Mouse (Mus musculus) gastrocnemius, adult 2 months (tissue): ENCODE results near the gene Tbk1. TPM values are rescaled to one million over a fixed set of nuclear protein-coding genes. Genes with fewer than 3 reads are reported as not detected.

Source experiments
- DNase-seq: peaks from one replicate; pipeline ENCODE4 v3.0.0; 2022
- H3K27ac ChIP-seq: fragments of 200-600 bp; 2 replicates; pipeline ENCODE4 v1.8.1; 2022; ENCODE audit warnings: mild to moderate bottlenecking
- H3K4me3 ChIP-seq: fragments of 200-600 bp; 2 replicates; pipeline ENCODE4 v1.8.1; 2022; ENCODE audit warnings: mild to moderate bottlenecking, moderate library complexity
- CTCF ChIP-seq: fragments of 200-600 bp; IDR thresholded peaks from 2 replicates; pipeline ENCODE4 v1.8.1; 2022; ENCODE audit warnings: antibody characterized with exemption, mild to moderate bottlenecking, moderate library complexity
- intact Hi-C: fragments of 180-260 bp; cut with DNase I; formaldehyde crosslinking; loops from one replicate; pipeline ENCODE4 v1.15.1; 2025
- long read RNA-seq, 2 experiments: library from polyadenylated mRNA; stranded (forward); transcript quantifications; one replicate each; pipeline ENCODE4 v2.0.0; 2021
- total RNA-seq, 2 experiments: library from RNA; stranded (reverse); gene quantifications; 2 replicates each; pipeline ENCODE4 v1.2.3; 2021

The Tbk1 gene
- 10 to 100 TPM; 11.5 to 12.0 TPM for total RNA-seq
- long read RNA-seq, experiment 1, transcript Tbk1-201 (21 exons, 3,024 nt), result major isoform, 15 of 17 reads
- long read RNA-seq, experiment 1, partial matches to known transcripts, result 2 of 17 reads
- long read RNA-seq, experiment 1, other reads (novel, unspliced or antisense), result 0 of 17 reads
- long read RNA-seq, experiment 2, transcript Tbk1-201 (21 exons, 3,024 nt), result major isoform, 12 of 13 reads
- long read RNA-seq, experiment 2, partial matches to known transcripts, result 1 of 13 reads
- long read RNA-seq, experiment 2, other reads (novel, unspliced or antisense), result 0 of 13 reads

DNA sequence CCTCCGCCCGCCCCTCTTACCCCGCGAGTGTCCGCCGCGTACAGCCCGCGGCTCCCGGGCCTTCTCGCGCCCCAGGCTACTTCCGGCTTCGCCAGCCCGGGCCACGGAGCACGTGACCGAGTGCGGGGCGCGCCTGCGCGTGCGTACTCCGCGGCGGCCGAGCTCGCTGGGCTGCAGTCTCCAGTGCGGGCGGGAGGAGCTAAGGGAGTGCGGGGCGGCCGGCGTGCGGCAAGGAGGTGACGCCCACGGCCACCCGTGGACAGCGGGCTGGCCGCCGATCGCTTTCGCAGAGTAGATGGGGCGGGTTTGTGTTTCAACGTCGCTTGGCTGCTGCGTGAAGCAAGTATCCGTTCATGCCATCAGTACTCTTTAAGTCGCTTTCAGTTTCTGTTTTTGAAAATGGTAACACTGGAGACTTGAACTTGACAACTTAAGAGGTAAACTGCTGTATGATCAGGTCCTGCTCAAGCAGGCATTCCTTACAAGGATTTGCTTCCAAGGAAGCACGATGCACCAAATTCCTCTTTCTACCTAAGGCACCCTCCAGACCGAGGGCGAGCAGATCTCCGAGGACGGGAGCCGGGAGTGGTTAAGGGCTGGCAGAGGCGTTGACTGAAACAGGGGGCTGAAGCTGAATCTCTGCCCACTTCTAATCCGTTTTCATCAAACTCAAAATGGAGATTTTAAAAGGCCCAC lies at the start of gene Tbk1:
Gene Tbk1, minus strand, starts transcription at position 113 of the 696 bp plus-strand sequence.
- DNase-seq, result peak; percentile 97
- intact Hi-C loops, result loop anchor here (5.0 kb wide), 1 partner anchor 40 kb away; the partner anchor contains the start of gene Xpot
- Histone ChIP-seq H3K27ac (peak within 1 kb of the TSS; percentile 91), H3K4me3 (peak within 1 kb of the TSS; percentile 78)
- TF ChIP-seq CTCF, result no peak

DNA sequence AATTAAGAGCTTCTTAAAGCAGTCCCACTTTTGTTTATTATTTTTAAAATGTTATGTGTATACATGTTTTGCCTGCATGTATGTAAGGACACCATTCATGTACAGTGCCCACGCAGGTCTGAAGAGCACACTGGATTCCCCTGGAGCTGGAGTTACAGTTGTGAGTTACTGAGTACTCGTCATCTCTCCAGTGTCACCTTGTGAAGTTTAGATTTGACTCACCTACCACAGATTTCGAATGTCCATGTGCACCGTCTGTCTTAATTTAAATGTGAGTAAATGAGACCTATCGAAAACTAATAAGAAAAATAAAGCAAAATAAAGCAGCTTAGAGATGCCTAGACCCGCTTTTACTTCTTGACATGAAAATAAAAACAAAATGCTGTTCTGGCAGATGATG lies 49.7 kb upstream of the Tbk1 start:
- TF ChIP-seq CTCF, result no peak
- no peak overlapping the region for H3K4me3 ChIP-seq
- DNase-seq, result no peak
- intact Hi-C loops, result no loop called here
- no peak overlapping the region for H3K27ac ChIP-seq

DNA sequence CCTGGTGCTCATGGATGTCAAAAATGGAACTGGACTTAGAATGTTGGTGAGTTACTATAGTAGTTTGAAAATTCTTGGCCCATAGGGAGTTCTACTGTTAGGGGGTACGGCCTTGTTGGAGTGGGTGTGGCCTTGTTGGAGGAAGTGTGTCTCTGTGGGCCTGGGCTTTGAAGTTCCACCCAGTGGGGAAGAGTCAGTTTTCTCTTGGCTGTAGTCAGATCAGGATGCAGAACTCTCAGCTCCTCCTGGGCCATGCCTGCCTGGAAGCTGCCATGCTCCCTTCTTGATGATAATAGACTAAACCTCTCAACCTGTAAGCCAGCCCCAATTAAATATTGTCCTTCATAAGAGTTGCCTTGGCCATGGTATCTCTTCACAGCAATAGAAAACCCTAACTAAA lies 47.6 kb upstream of the Tbk1 start:
- no peak for TF ChIP-seq CTCF
- DNase-seq, result no peak
- no peak overlapping the region for H3K4me3 ChIP-seq
- no peak overlapping the region for H3K27ac ChIP-seq
- intact Hi-C loops, result no loop called here

DNA sequence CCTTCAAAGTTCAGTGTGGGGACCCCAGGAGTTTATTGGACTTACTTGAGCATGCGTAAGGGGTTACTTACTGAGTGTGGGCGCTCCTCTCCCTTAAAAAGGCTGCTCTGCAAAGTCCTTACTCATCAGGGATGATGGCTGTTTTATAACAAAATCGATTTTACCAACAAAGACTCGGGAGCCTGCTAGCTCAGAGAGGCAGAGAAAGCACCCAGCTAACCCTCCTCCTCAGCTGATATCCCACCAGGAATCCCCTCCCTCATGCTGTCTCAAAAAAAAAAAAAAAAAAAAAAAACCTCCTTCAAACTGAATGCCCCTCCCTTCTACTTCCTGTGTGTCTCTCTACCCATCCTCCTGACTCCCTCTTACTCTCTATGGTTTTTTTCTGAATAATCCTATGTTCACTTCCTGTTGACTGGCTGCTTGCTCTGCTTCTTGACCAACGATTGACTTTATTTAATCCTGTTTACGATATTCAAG lies 42.0 kb upstream of the Tbk1 start:
- TF ChIP-seq CTCF, result no peak
- intact Hi-C loops, result loop anchor here (5.0 kb wide), 1 partner anchor 41 kb away; the partner anchor contains the start of gene Tbk1
- DNase-seq, result no peak
- no peak overlapping the region for H3K4me3 ChIP-seq
- no peak overlapping the region for H3K27ac ChIP-seq

DNA sequence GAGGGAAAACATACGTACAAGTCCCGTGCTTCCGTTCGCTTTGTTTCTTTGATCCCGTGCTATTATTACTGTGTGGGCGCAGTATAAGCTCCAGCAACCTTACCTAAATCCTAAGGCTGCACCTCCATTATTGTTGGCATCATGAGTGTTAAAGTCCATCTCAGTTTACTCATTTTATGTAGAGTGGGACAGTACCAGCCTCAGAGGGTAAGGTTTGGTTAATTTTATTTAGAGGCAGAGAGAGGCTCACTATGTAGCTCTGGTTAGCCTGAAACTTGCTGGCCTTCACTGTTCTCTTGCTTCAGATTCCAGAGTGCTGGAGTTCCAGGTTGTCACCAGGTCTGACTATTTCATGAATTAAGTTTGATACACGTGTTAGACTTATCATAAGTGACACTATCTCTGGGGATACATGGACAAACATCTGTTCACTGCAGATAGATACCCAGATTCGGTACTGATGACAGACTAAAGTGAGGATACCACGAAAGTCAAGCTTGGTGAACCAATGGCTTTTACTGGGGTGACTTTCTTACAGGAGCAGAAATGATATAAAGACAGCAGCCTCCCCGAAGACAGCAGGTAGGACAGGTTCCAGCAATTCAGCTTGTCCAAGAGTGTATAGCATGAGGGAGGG lies 40.7 kb upstream of the Tbk1 start:
- intact Hi-C loops, result loop anchor here (5.0 kb wide), 1 partner anchor 40 kb away; the partner anchor contains the start of gene Tbk1
- H3K4me3 ChIP-seq, result peak overlapping the region; percentile 93
- TF ChIP-seq CTCF, result no peak
- no peak for DNase-seq
- peak overlapping the region; percentile 98; the same call in 1 of the 2 replicates for H3K27ac ChIP-seq

DNA sequence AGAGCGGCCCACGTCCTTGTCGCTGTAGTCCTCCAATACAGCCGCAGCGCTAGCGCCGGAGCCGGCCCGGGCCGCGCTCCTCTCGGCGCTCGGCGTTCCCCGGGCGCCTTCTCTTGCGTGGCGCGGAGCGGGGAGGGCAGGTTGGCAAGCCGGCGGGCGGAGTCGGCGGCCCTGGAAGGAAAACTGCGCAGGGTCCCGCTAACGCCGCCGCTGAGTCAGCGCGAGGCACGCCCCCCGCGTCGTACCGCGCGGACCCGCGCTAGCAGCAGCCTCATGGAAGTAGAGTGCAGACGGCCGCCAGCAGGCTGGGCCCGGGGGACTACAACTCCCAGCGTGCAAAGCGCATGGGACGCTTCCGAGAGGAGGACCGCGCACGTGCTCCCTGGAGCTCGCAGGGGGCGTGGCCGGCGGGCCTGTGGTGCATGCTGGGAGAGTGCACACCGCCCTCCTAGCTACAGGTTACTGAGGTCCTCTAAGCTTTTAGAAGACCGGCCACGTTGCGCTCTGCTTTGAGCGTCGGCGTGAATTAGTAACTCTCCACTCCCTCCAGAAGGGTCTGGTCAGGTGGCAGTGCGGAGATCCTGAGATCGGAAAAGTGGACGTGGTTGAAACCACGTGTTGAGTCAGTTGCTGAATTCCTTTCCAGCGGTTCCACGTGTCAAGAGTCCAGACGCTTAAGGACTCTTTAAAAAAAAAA lies 39.7 kb upstream of the Tbk1 start, which contains the start of gene Xpot:
Gene Xpot, minus strand, starts transcription at position 147 of the 697 bp plus-strand sequence.
- peak; percentile 99 for DNase-seq
- Histone ChIP-seq H3K4me3 (peak within 1 kb of the TSS; percentile 93), H3K27ac (peak within 1 kb of the TSS; percentile 98)
- peak; percentile 29 for TF ChIP-seq CTCF
- intact Hi-C loops, result loop anchor here (5.0 kb wide), 1 partner anchor 39 kb away; the partner anchor contains the start of gene Tbk1

GRCm38 (mm10) chr10:121625407-121626185 lies 39.0 kb upstream of the Tbk1 start:
- intact Hi-C loops, result loop anchor here (5.0 kb wide), 1 partner anchor 38 kb away; the partner anchor contains the start of gene Tbk1
- DNase-seq, result no peak
- Histone ChIP-seq H3K27ac (peak overlapping the region; percentile 98), H3K4me3 (peak overlapping the region; percentile 93)
- no peak for TF ChIP-seq CTCF

DNA sequence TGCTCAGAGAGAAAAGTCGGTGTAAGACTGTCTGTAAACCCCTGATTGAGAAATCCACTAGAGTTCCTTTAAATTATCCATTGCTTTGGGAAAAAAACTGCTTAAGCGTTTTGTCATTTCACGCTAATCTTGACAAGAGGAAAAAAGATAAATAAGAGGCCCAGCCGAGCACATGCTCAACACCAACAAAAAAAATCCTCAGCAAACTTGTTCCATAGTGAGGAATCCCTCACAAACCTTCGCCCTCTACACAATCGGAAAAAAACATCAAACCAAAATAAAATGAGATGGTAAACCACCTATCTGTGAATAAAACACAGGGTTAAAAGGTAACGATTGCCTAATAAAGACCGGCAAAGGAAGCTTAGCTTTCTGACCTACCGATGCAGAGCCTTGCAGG lies 38.4 kb upstream of the Tbk1 start:
- Histone ChIP-seq H3K4me3 (peak overlapping the region; percentile 93), H3K27ac (peak overlapping the region; percentile 98)
- no peak for DNase-seq
- intact Hi-C loops, result loop anchor here (5.0 kb wide), 1 partner anchor 38 kb away; the partner anchor contains the start of gene Tbk1
- TF ChIP-seq CTCF, result no peak

GRCm38 (mm10) chr10:121623670-121624069 lies 37.1 kb upstream of the Tbk1 start:
- intact Hi-C loops, result no loop called here
- H3K4me3 ChIP-seq, result no peak overlapping the region
- H3K27ac ChIP-seq, result no peak overlapping the region
- no peak for DNase-seq
- TF ChIP-seq CTCF, result no peak

- TF ChIP-seq CTCF, result no peak
- Histone ChIP-seq H3K4me3 (no peak overlapping the region), H3K27ac (no peak overlapping the region)
- intact Hi-C loops, result no loop called here
- no peak for DNase-seq
These were observed 35.8 kb upstream of the Tbk1 start for GRCm38 (mm10) chr10:121622431-121622830.

- TF ChIP-seq CTCF, result no peak
- intact Hi-C loops, result no loop called here
- H3K27ac ChIP-seq, result no peak overlapping the region
- no peak overlapping the region for H3K4me3 ChIP-seq
- DNase-seq, result no peak
These were observed 29.3 kb upstream of the Tbk1 start for GRCm38 (mm10) chr10:121615935-121616334.
